Mouse (Mus musculus) spleen, postnatal 10 days (tissue): Measurements from ENCODE around the gene Ehd1.

Experiments
- DNase-seq, 2 experiments: peaks; one replicate each; pipeline ENCODE4 v3.0.0; 2021 to 2022; ENCODE audit warnings: low spot score in 2 of 2

Ehd1 gene

DNA sequence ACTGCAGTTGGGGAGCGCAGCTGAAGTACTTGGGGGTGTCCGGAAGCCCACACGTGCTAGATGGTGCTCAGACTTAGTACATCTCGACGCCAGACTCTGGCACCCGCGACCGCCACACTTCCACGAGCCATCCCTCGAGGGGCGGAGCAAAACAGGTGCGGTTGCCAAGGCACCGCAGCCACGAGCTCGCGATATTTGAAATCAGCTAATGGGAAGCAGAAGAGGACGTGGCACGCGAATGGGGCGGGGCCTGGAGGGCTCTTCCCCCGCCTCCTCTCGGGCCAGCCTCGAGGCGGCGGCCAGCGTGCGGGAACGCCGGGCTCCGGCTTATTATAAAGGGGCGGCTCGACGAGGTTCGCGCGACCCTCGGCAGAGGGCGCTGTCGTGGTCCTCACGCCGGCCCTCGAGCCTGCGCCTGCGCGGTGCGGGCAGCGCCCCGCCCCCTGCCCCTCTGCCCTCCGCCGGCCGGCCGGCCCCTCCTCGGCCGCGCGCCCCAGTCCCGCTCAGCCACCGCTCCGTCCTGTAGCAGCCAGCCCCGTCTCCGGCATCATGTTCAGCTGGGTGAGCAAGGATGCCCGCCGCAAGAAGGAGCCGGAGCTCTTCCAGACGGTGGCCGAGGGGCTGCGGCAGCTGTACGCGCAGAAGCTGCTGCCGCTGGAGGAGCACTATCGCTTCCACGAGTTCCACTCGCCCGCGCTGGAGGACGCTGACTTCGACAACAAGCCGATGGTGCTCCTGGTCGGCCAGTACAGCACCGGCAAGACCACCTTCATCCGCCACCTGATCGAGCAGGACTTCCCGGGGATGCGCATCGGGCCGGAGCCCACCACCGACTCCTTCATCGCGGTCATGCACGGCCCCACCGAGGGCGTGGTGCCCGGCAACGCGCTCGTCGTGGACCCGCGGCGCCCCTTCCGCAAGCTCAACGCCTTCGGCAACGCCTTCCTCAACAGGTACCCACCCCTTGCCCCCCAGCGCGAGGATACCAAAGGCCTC lies at the start of gene Ehd1:
Ehd1 (plus strand) TSS at position 300 of the 996 bp plus-strand sequence.
- peak; percentile 96 to 99 for DNase-seq

DNA sequence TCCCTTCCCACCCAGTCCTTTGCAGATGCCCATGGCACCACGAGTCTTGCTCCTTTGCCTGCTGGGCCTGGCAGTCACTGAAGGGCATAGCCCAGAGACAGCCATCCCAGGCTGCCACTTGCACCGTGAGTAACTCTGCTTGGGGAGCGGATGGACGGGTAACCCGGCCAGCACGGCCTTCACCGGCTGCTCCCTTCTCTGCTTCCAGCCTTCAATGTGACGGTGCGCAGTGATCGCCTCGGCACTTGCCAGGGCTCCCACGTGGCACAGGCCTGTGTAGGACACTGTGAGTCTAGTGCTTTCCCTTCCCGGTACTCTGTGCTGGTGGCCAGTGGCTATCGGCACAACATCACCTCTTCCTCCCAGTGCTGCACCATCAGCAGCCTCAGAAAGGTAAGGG lies 49.8 kb upstream of the Ehd1 start:
- no peak for DNase-seq

DNA sequence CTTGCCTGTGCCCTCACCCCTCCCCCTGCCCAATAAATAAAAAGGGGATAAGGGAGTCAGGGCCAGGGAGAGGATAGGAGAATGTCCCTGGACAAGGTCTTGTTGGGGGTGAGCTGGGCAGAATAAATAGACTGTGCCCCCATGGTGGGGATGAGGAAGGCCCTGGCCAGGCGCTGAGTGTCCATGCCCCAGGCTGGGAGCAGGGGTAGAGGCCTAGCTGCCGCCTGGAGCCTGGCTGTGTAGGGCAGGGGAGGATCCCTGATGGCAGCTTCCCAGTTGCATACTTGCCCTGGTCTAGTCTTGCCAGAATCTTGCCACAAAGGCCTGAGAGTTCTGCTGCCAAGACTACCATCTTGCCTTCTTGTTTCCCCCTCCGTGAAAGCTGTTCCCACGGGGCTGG lies 48.7 kb upstream of the Ehd1 start:
- no peak for DNase-seq

DNA sequence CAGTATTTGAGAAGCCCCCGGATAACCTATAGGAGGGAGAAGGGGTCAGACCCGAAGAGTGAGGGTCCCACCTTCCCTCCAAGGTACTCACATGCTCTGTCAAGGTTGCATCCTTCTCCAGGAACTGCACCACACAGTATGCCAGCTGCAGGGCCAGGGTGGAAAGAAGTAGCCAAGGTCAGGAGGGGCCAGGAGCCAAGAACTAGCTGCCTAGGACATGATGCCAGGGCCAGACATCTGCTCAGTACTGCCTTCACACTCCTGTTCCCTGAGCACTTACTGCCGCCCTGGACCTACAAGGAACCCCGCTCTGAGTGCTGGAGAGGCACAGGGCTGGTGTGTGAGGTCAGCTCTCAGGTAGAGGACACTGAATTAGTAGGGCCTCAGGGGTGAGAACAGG lies 46.1 kb upstream of the Ehd1 start:
- DNase-seq = no peak

GRCm38 (mm10) chr19:6231036-6231435 lies 45.5 kb upstream of the Ehd1 start:
- DNase-seq = no peak

DNA sequence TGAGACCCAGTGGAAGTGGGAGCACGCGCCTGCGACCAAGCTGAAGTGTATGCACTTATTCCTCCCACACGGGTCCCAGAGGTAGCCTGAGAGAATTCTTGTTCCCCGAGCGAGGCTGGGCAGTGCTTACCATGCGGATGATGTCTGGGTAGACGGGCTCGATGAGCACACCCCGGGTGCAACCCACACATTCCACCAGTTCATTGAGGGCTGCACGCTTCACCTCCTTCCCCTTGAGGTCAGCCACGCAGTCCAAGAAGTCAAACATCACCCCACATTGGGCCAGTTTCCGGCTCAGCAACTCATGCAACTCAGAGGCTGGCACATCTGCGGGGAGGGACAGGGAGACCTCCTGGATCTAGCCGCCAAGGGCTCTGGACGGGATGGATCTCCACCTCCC lies 42.9 kb upstream of the Ehd1 start:
- DNase-seq = no peak

DNA sequence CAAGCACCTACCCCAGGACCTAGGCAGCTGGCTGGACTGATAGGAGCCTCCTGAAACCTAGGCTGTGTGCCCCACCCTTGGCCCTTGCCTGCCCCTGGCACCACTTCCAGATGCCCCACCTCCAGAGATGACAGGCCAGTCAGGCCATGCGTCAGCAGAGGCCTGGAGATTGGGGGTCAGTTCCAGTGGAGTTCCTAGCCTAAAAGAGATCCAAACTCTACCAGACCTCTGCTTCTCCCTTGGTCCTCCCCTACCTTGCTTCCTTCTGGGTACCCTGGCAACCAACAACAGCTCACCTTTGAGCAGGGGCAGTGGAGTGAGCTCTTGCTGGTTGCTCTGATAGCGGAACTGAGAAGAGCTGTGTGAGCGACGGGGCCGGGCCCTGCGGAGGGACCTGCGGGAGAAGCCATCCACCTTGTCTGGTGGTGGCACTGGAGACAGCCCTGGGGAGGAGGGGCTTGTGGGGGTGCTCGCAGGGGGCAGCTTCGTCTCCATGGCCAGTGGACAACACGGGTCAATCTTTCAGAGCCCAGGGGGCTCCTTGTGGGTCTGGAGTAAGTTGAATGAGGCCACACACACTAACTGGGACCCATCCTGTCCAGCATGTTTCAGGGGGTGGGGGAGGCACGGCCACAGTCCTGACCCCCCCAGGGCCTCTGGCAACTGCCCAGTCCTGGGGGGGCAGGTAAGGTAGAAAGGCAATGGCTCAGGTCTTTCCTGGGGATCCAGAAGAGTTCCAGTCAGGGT lies 42.0 kb upstream of the Ehd1 start:
- peak; percentile 72 to 81 for DNase-seq

DNA sequence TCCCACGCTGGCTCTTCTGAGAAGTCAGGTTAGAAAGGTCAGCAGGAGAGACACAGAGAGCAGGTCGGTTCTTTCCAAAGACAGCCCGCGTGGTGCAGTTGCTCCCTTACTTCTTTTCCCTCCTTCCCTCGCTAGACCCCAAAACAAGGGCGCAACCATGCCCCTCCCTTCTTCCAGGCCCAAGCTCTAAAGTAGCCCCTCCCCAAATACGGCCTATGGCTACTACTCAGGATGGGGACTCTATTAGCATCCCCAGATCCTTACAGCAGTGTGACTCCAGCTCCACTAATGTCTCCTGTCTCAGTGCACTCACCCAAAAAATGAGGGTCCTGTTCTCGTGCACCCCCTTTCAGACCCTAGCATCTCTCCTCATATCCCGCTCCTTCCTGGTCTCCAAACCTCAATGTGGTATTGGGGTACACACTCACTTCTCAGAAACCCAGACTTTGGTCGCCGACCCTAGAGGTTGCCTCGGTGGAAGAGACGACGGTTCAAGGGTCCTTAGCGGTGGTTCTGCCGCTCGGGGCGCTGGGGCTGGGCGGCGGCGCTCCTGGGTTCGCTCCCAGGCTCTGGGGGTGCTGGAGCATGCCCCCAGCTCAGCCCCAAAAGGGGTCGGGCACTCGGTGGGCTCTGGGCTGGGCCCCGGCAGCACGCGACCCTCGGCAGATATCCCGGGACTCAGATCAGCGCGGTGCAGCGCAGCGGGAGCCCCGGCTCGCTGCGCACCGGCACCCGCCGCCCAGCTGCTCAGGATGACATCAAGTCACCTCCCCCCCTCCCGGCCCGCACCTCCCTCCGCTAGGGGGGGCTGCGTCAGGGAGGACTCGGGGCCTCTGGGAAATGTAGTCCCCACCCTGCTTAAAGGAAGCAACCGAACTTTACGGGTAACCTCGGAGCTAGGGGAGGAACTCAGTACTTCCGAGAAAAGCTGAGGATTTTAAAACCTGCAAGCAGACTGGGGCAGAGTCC lies 41.2 kb upstream of the Ehd1 start, which contains the start of gene Ppp2r5b:
Ppp2r5b (minus strand) TSS at position 789 of the 969 bp plus-strand sequence.
- peak; percentile 93 to 96 for DNase-seq

GRCm38 (mm10) chr19:6236053-6236441 lies 40.5 kb upstream of the Ehd1 start:
- DNase-seq = peak; percentile 87 to 93

GRCm38 (mm10) chr19:6236842-6237241 lies 39.7 kb upstream of the Ehd1 start:
- DNase-seq = no peak

- DNase-seq = no peak
Observed at GRCm38 (mm10) chr19:6238740-6239139, 37.8 kb upstream of the Ehd1 start.

GRCm38 (mm10) chr19:6240136-6240535 lies 36.4 kb upstream of the Ehd1 start:
- peak; percentile 36 to 50 for DNase-seq

DNA sequence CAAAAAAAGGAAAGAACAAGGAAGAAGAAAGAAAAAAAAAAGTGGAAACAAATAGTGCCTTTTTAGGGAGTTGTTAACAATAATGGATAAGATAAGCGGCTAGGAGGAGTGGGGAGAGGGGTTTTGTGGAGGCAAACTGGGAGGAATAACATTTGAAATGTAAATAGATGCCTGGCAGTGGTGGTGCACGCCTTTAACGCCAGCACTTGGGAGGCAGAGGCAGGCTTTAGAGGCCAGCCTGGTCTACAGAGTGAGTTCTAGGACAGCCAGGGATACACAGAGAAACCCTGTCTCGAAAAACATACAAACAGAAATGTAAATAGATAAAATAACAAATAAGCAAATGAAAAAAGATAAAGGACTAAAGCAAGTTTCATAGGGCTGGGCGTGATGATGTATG lies 35.8 kb upstream of the Ehd1 start:
- no peak for DNase-seq

- peak; percentile 96 to 99 for DNase-seq
Observed at GRCm38 (mm10) chr19:6241274-6242107, 35.0 kb upstream of the Ehd1 start, which contains the start of gene Atg2a. TSS of gene Atg2a (plus strand) at chr19:6241668.

DNA sequence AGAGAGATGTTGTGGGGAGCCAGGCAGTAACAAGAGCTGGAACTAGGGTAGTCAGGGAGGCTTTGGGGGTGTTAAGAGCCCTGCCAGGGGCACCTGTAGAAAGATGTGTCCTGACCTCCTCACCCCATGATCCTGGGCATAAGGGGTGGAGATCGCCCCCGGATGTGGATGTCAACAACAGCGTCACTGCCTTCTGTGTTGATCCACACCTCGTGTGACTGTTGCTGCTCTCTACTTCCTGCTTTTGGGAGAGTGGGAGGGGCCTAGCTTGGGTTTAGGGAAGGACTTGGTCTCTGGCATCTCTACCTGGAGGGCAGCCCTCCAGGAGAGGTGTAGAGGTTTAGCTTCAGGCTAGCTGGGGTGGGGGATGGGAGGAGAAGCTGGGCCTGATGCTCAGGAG lies 34.2 kb upstream of the Ehd1 start:
- DNase-seq = peak; percentile 56 to 79

DNA sequence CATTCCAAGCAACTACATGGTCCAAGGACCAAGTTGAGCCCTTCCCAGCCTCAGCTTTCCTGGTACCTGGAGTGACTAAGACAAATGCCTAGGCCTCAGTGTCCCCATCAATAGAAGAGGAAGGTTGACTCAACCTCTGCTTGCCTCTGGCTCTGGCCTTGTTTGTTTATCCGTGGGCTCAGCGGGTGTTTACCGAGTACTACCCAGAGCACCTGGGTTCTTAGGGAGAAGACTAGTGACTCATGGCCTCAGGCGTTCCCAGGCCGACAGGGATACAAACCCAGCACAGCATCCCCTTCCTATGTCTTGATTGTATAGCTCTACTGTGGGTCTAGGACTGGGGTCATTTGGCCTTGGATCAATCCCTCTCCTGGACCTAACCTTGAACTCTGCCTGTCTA lies 33.3 kb upstream of the Ehd1 start:
- DNase-seq = no peak

DNA sequence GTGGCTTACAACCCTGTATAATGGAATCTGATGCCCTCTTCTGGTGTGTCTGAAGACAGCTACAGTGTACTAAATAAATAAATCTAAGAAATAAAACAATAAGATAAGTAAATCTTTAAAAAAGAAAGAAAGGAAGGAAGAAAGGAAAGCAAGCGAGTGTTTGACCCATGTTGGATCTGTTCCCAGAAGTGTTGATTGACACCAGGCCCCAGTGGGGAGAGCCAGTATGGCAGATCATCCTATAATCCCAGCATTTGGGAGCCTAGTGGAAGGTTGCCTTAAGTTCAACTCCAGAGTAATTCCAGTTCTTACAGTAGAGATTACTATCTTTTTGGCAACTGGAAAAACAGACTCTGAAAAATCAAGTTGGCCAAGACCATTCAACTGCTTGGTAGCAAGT lies 30.7 kb upstream of the Ehd1 start:
- DNase-seq = no peak

DNA sequence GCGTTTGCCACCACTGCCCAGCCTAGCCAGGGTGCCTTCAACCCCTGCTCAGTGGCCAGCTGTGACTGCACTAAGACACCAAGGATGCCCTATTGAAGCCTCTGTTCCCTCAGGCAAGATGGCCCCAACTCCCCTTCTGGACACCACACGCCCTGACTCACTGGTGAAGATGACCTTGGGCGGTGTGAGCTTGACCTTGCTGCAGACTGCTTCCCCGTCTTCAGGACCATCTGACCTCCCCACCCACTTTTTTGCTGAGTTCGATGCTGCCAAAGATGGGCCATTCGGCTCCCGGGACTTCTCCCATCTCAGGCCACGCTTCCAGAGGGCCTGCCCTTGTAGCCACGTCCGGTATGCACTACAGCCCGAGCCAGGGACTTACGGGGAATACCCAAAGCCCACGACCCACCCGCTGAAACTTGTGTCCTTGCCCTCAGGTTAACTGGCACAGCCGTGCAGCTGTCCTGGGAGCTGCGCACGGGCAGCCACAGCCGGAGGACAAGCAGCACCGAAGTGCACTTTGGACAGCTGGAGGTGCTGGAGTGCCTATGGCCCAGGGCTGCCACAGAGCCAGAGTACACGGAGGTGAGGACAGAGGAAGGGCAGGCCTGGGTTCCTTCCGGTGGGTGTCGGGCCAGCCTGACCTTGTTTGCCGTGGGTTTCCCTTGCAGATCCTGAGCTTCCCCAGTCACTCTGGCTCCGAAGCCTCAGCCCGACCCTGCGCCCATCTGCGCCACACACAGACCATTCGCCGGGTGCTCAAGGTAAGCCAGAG lies 28.8 kb upstream of the Ehd1 start:
- DNase-seq = no peak

- DNase-seq = no peak
Observed at GRCm38 (mm10) chr19:6253021-6253420, 23.5 kb upstream of the Ehd1 start.

DNA sequence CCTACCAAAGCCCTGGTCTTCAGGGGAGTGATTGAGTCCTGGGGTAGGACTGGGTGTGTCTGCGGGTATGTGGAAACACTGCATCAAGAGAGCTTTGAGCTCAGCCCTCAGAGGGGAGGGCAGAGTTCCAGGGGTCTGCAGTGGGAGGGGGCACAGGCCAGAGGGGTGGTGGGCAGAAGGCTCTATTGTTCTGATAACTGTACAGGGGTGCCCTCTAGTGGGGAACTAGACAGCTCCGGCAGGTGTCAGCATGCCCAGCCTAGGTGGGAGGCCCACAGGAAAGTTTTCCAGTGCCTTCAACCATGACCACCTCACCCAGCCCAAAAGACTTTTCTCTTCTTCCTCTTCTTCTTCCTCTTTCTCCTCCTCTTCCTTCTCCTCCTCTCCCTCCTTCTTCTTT lies 16.1 kb upstream of the Ehd1 start:
- DNase-seq = peak in 1 of 2 experiments; percentile 57
